Mouse (Mus musculus): ENCODE measurements around the gene Cdh23. TPM values are rescaled to one million over a fixed set of nuclear protein-coding genes. Genes with fewer than 3 reads are reported as not detected.

Gene Cdh23
- polyA plus RNA-seq (2017; shearing (Covaris generic)): 6.2 TPM

GRCm38 (mm10) chr10:60696390-60696789 is at the start of gene Cdh23:
Gene Cdh23, minus strand, starts transcription at chr10:60696490.

GRCm38 (mm10) chr10:60399449-60399848 is 296.8 kb downstream of the Cdh23 start, which contains the start of gene Gm17455:
Gene Gm17455, plus strand, starts transcription at chr10:60399726.

GRCm38 (mm10) chr10:60346701-60347405 is 349.4 kb downstream of the Cdh23 start, which contains the start of gene Vsir:
Gene Vsir, plus strand, starts transcription at chr10:60346851.

GRCm38 (mm10) chr10:60277207-60278005 is 418.9 kb downstream of the Cdh23 start, which contains the start of gene Psap:
Gene Psap, plus strand, starts transcription at chr10:60277627.

Other genes starting within 250 kb of the Cdh23 start
- gene Slc29a3, start 56.3 kb upstream of the Cdh23 start, polyA plus RNA-seq (2017; shearing (Covaris generic)): 10.9 TPM
- gene Unc5b, start 135.1 kb upstream of the Cdh23 start, polyA plus RNA-seq (2017; shearing (Covaris generic)): not detected